Mouse (Mus musculus) bone marrow, adult 2 months (tissue): Measurements from ENCODE around the gene Lamb2.

ENCODE experiments used
- CTCF ChIP-seq: fragments of 200-500 bp; IDR thresholded peaks from 2 replicates; pipeline ENCODE4 v1.5.1; 2011; ENCODE audit warnings: low read length, control low read depth; ENCODE audit not compliant: control insufficient read depth, insufficient read depth
- POLR2A ChIP-seq: fragments of 200-500 bp; IDR thresholded peaks from 2 replicates; pipeline ENCODE4 v1.6.1; 2011; ENCODE audit warnings: low read depth, mild to moderate bottlenecking, control low read depth, low read length, borderline replicate concordance; ENCODE audit not compliant: control insufficient read depth

DNA sequence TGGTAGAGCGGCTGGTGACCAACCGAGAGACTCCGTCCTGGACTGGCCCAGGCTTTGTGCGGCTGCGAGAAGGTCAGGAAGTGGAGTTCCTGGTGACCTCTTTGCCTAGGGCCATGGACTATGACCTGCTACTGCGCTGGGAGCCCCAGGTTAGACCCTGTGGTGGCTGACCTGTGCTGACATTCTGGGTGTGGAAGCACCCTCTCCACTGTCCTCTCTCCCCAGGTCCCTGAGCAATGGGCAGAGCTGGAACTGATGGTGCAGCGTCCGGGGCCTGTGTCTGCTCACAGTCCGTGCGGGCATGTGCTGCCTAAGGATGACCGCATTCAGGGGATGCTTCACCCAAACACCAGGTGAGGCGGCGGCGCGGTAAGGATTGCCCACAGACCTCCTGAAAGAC lies 4.5 kb downstream of the Lamb2 start:
- TF ChIP-seq POLR2A (no peak), CTCF (no peak)
